Mouse (Mus musculus) gastrocnemius, postnatal 36 days (tissue): ENCODE data around the gene Rasgrp2. TPM values are rescaled to one million over a fixed set of nuclear protein-coding genes. Genes with fewer than 3 reads are reported as not detected.

Source experiments
- DNase-seq, 2 experiments: peaks; one replicate each; pipeline ENCODE4 v3.0.0; 2022
- intact Hi-C: fragments of 180-260 bp; cut with DNase I; formaldehyde crosslinking; loops from one replicate; pipeline ENCODE4 v1.15.1; 2025
- total RNA-seq, 2 experiments: library from RNA; stranded (reverse); gene quantifications; 2 replicates each; pipeline ENCODE4 v1.2.3; 2021

The Rasgrp2 gene
- total RNA-seq, 2 experiments from 2014 or later: 11.6 to 25.4 TPM

DNA sequence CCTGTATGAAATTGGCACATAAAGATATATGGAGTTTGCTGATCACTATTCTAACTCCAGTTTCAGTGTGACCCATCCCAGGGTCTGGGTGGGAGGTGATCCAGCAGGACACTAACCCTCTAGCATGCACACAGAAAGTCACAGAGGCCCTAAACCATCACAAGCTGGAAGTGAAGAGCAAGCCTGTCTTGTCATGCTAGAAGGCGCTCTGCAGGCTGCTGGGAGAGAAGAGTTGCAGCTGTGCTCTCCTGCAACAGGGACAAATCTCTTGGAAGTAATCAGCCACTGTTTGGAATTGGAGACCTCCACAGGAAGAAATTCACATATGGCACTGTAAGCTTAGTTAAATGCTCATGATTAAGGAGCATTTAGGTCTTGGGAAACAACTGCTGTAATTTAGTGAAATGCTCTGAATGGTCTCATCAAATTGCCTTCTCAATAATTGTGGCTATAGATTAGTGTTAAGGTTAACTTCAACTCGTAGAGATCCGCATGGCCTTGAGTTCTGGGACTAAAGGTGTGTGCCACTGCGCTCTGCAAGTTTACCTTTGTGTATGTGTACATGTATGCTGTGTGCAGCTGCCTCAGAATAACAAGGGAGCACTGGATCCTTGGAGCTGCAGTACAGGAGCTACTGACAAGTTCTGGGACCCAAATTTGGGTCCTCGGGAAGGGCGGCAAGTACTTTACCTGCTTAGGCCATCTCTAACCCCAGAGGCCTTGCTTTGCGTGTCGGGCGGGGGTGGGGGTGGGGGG, 18.6 kb upstream of the Rasgrp2 start:
- intact Hi-C loops: no loop called here
- DNase-seq: no peak

- DNase-seq: no peak
- intact Hi-C loops: no loop called here
These were observed 17.9 kb upstream of the Rasgrp2 start for GRCm38 (mm10) chr19:6381238-6381637.

- intact Hi-C loops: no loop called here
- DNase-seq: peak in 1 of 2 experiments; percentile 32
These were observed 16.7 kb upstream of the Rasgrp2 start for GRCm38 (mm10) chr19:6382323-6382924.

- intact Hi-C loops: no loop called here
- DNase-seq: peak; percentile 42 to 46
These were observed 15.7 kb upstream of the Rasgrp2 start for GRCm38 (mm10) chr19:6383470-6383869.

DNA sequence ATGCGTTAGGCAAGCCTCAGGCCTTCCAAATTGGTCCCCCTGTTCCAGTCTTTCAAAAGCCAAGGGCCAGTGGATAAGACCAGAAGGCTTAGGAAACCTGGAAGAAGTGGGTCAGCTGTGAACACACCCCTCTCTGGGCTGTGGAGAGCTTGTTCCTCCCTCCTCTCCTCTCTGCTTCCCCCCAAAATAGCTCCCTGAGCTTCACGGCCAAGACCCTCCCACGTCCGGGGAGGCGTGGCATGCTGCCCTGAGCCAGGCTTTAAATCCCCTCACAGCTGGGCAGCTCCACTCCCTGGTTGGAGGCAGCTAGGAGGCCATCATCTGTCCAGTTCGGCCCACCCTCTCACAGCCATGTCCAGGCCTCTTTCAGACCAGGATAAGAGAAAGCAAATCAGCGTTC, 15.0 kb upstream of the Rasgrp2 start, which contains the start of gene Pygm:
Gene Pygm (plus strand): TSS at position 272 of the 400 bp plus-strand sequence.
- peak; percentile 86 to 89 for DNase-seq
- intact Hi-C loops: no loop called here

DNA sequence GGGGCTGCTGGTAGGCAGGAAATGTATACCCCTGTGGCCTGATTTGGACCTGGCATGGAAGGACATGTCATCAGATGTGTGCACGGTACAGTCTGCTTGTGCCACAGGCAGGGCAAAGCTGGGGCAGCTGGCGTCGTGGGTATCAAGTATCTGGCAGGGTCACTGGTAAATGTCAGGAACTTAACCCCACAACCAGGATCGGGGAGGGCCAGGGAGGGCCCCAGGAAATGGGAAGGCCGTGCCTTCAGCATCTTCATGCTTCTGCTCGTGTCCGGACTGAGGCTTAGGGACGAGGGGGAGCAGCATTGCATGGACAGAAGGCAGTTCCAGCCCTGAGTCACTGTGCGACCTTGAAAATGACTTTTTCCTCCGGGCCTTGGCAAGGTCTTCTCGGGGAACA, 14.2 kb upstream of the Rasgrp2 start:
- intact Hi-C loops: no loop called here
- DNase-seq: peak; percentile 56 to 68

DNA sequence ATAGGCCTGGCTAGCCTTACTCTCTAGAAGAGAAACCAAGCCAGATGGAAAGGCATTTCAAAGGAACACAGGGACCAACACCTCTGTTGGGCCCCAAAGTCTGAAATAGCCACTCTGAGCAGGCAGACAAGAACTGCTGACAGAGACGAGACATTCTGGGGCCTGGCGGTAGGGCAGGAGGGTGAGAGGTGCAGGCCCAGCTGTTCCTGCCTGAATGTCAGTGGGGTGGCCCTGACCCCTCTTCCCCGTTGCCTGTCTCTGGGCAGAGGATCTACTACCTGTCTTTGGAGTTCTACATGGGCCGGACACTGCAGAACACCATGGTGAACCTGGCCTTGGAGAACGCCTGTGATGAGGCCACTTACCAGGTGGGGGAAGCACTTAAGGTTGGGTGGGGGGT, 13.7 kb upstream of the Rasgrp2 start:
- no peak for DNase-seq
- intact Hi-C loops: no loop called here

GRCm38 (mm10) chr19:6385821-6386220, 13.3 kb upstream of the Rasgrp2 start:
- DNase-seq: no peak

DNA sequence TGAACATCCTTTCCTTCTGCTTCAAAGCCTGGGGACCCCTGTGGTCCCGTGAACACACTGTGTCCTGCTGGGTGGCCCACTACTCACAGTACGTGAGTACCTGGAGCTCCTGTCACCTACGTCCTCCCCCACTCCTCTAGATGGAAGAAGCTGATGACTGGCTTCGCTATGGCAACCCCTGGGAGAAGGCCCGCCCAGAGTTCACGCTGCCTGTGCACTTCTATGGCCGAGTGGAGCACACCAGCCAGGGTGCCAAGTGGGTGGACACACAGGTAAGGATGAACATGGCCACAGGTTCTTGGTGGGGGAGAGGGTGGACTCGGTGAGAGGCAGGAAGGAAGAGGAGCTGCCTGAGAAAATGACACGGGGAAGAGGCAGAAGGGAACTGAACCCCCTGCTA, 12.9 kb upstream of the Rasgrp2 start:
- no peak for DNase-seq
- intact Hi-C loops: no loop called here

More at GRCm38 (mm10) chr19:6385821-6386220, 13.3 kb upstream of the Rasgrp2 start:
- intact Hi-C loops: no loop called here

DNA sequence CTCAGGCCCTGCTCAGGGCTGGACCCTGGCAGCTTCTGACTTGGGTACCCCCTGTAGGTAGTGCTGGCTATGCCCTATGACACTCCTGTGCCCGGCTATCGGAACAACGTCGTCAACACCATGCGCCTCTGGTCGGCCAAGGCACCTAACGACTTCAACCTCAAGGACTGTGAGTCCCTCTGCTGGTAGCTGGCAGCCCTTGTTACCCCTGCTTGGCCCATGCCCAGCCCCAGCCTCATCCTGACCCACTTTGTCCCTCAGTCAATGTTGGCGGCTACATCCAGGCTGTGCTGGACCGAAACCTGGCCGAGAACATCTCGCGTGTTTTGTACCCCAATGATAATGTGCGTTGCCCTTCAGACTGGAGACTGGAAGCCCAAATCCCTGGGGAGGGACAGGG, 11.1 kb upstream of the Rasgrp2 start:
- intact Hi-C loops: no loop called here
- DNase-seq: no peak

DNA sequence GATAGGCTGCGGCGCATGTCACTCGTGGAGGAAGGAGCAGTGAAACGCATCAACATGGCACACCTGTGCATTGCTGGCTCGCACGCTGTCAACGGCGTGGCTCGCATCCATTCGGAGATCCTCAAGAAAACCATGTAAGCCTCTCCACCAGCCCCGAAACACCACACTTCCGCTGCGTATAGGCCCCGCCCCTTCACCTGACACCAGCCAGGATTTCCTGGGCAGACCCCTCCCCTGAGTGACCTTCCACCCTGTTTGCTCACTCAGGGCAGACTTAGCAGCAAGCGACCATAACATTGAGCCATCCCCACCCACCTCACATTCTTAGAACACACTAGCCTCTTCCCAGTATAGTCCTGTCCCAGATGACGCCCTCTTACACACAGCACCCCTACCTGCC, 9.3 kb upstream of the Rasgrp2 start:
- intact Hi-C loops: no loop called here
- DNase-seq: no peak

GRCm38 (mm10) chr19:6390251-6390650, 8.9 kb upstream of the Rasgrp2 start:
- intact Hi-C loops: no loop called here
- DNase-seq: no peak

GRCm38 (mm10) chr19:6392743-6393393, 6.3 kb upstream of the Rasgrp2 start:
- DNase-seq: no peak
- intact Hi-C loops: no loop called here

GRCm38 (mm10) chr19:6393637-6394036, 5.5 kb upstream of the Rasgrp2 start:
- intact Hi-C loops: no loop called here
- no peak for DNase-seq

DNA sequence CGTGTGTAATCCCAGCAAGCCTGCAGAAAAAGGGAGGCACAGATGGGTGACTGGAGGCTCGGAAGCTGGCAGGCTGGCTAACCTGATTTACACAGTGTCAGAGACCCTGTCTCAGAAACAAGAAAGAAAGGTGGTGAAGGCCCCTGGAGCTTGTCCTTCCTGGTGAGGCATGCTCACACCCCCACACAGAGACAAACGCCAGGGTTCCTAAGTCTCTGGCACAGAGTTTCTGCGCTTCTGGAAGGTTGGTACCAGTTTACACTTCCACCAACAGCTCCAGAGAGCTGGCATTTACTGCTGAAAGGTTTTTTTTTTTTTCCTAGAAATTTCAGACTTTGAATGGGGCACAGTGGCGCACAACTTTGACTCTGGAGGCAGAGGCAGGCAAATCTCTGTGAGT, 2.9 kb upstream of the Rasgrp2 start:
- intact Hi-C loops: no loop called here
- no peak for DNase-seq

GRCm38 (mm10) chr19:6397582-6398249, 1.4 kb upstream of the Rasgrp2 start:
- intact Hi-C loops: no loop called here
- DNase-seq: no peak

GRCm38 (mm10) chr19:6398447-6399284, 474 bp upstream of the Rasgrp2 start:
- intact Hi-C loops: no loop called here
- peak; percentile 66 to 79 for DNase-seq

DNA sequence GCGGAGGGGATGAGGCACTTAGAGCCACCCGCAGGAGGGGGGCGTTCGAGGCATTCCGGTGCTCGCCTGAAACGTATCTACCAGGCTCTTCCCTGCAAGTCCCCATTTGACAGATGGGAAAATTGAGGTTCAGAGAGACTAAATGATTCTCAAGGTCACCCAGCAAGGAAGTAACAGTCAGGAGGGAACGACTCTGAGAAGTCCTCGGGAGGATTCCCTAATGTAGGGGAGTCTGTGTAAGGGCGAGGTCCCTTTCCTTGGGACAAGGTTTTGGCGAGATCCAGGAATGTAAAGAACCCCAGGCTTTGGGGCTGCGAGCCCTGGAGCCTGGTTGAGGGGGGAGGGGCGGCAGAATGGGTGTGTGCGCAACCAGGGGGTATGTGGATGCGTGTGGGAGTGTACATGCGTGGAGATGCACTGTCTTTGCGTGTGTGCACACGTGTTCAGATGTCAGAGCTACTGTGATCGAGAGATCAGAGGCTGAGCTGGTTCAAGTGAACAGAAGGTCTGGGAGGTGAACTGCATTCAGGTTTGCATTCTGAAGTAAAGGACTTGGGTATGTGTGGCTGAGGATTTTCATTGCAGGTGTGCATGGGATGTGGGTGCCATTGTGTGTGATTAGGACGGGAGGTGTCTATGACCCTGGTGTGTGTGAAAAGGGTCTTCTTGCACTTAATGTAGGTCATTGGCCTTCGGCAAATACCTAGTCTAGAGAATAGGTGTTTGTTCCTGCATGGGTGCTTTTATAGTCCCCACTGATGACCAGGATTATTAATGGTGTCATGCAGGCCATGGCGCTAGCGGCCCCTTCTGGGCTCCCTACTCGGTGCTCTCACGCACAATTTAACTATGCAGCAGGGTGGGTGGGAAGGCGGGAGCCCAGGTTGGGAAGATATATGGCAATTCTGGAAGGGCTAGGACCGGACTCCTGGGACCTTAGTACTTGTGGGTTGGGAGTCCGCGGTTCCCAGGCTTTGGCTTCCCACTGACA, 1.3 kb downstream of the Rasgrp2 start:
- intact Hi-C loops: no loop called here
- no peak for DNase-seq
